Mouse (Mus musculus): ENCODE results near the gene Gm45140.

DNA sequence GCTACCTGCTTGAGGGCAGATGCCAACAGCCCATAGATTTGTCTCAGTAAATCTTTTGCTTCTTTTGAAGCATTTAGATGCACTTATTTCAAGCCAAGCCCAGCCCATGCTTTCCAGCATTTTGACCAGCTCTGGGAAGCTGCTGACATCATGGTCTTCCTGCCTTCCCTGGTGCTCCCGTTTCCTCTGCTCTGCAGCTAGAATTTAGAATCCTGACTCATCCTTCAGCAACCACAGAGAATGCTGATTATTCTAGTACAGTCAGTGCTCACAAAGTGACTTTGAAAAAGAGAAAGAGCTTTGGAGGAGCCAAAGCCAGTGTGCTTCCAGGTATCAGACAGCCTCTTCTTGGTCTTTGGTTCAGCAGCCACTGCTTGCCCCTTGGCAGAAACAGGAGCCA lies 21.5 kb upstream of the Gm45140 start:
- TF ChIP-seq CTCF (IDR thresholded peaks at IDR 0.05) (no peak), EP300 (IDR thresholded peaks at IDR 0.05) (no peak)
